Mouse (Mus musculus) left cerebral cortex, adult 8-10 months (tissue): ENCODE data around the gene Hyls1. TPM values are rescaled to one million over a fixed set of nuclear protein-coding genes. Genes with fewer than 3 reads are reported as not detected.
"Not testable (repeated sequence)": the region's sequence is repeated elsewhere in the genome, so short reads cannot be mapped to it uniquely, and the experiment has no call there.

ENCODE experiments used
- DNase-seq, 2 experiments: peaks; one replicate each; pipeline ENCODE4 v3.0.0; 2022; ENCODE audit warnings: low spot score in 2 of 2
- total RNA-seq, 4 experiments: library from RNA; stranded (reverse); gene quantifications; 2 replicates each; pipeline ENCODE4 v1.2.4; 2022

Gene Hyls1
- 10 to 100 TPM in 1 of 4 experiments, 1 to 10 TPM in 3; 8.7 to 11.8 (median 9.6) TPM for total RNA-seq

- peak; percentile 81 to 94 for DNase-seq
Observed at GRCm38 (mm10) chr9:35569571-35570534, at the start of gene Hyls1, which contains the start of gene Pate2. Gene Hyls1 (minus strand): TSS chr9:35570398. Gene Pate2 (plus strand): TSS chr9:35570284.

GRCm38 (mm10) chr9:35616784-35617183, 46.6 kb upstream of the Hyls1 start:
- DNase-seq: not testable (repeated sequence)

GRCm38 (mm10) chr9:35614005-35614404, 43.8 kb upstream of the Hyls1 start:
- DNase-seq: no peak

- no peak for DNase-seq
Observed at GRCm38 (mm10) chr9:35611841-35612240, 41.6 kb upstream of the Hyls1 start, which contains the start of gene Pate4. Gene Pate4 (minus strand): TSS chr9:35611941.

- DNase-seq: peak in 1 of 2 experiments; percentile 9
Observed at GRCm38 (mm10) chr9:35607647-35608405, 37.6 kb upstream of the Hyls1 start.

GRCm38 (mm10) chr9:35592903-35593302, 22.7 kb upstream of the Hyls1 start:
- DNase-seq: no peak

GRCm38 (mm10) chr9:35587674-35588073, 17.5 kb upstream of the Hyls1 start:
- DNase-seq: no peak

GRCm38 (mm10) chr9:35574416-35574815, 4.2 kb upstream of the Hyls1 start:
- no peak for DNase-seq

- DNase-seq: no peak
Observed at GRCm38 (mm10) chr9:35570663-35571062, 465 bp upstream of the Hyls1 start.

GRCm38 (mm10) chr9:35567995-35568394, 2.2 kb downstream of the Hyls1 start:
- DNase-seq: no peak

GRCm38 (mm10) chr9:35564536-35565240, 5.5 kb downstream of the Hyls1 start:
- no peak for DNase-seq

GRCm38 (mm10) chr9:35561583-35561982, 8.6 kb downstream of the Hyls1 start:
- DNase-seq: no peak

- no peak for DNase-seq
Observed at GRCm38 (mm10) chr9:35561076-35561475, 9.1 kb downstream of the Hyls1 start.

GRCm38 (mm10) chr9:35559009-35559890, 10.9 kb downstream of the Hyls1 start:
- peak; percentile 59 to 84 for DNase-seq

GRCm38 (mm10) chr9:35558257-35559008, 11.8 kb downstream of the Hyls1 start, which contains the start of the genes Ddx25 and Pus3:
Gene Ddx25 (minus strand): TSS chr9:35558528.
Gene Pus3 (plus strand): TSS chr9:35558595.
- DNase-seq: peak; percentile 72 to 80

GRCm38 (mm10) chr9:35556494-35557102, 13.6 kb downstream of the Hyls1 start:
- no peak for DNase-seq

GRCm38 (mm10) chr9:35548455-35548854, 21.7 kb downstream of the Hyls1 start:
- peak in 1 of 2 experiments; percentile 7 for DNase-seq

GRCm38 (mm10) chr9:35546745-35547144, 23.5 kb downstream of the Hyls1 start:
- peak in 1 of 2 experiments; percentile 3 for DNase-seq

GRCm38 (mm10) chr9:35545704-35546103, 24.5 kb downstream of the Hyls1 start:
- peak in 1 of 2 experiments; percentile 3 for DNase-seq
